Mouse (Mus musculus): ENCODE results near the gene Wwox. TPM values are rescaled to one million over a fixed set of nuclear protein-coding genes. Genes with fewer than 3 reads are reported as not detected.

Wwox gene
- polyA plus RNA-seq, 1 experiment from 2014 or later = 8.9 TPM

DNA sequence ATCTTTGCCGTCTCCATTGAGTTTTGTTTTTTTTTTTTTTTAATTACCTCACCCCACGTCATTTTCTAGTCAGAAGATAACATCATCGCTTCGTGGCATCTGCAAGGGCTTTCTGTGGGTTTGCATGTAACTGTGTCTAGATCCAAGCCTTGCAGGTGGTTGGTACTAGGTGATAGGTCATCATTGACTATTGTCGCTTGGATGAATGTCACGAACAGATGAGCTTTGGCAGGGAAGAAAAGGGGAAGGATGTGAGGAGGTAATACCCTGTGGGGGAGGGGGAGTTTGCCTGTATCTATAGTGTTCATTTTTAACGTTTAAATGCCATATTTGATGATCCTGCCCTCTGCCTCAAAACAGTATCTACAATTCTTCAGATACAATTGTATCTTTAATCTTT is 223.6 kb downstream of the Wwox start:
- no peak for ATAC-seq
- Histone ChIP-seq H3K4me1 (ENCODE audit: control insufficient read depth, insufficient read depth, low read length) (no peaks in the 10 kb centered on the region), H3K4me3 (ENCODE audit: low read depth, low read length) (no peak overlapping the region), H3K36me3 (ENCODE audit: control insufficient read depth, insufficient read depth, low read length) (no peaks in the 10 kb centered on the region), H3K4me2 (ENCODE audit: low read length) (no peak overlapping the region), H3K27ac (ENCODE audit: low read depth, low read length) (no peak overlapping the region), H3K9me3 (replicated peaks; ENCODE audit: control insufficient read depth, low read length) (no peaks in the 10 kb centered on the region), H3K9ac (ENCODE audit: low read length) (no peak overlapping the region), H3K27me3 (replicated peaks; ENCODE audit: control insufficient read depth, insufficient read depth, low read length) (no peaks in the 10 kb centered on the region)
- DNase-seq (ENCODE audit: low spot score) = no peak
- WGBS = 85% methylated on average over 7 of the region's 7 CpGs

- no peaks in the 10 kb centered on the region for H3K4me1 ChIP-seq (ENCODE audit: control insufficient read depth, insufficient read depth, low read length)
- no peak overlapping the region for H3K27ac ChIP-seq (ENCODE audit: low read depth, low read length)
- no peaks in the 10 kb centered on the region for H3K36me3 ChIP-seq (ENCODE audit: control insufficient read depth, insufficient read depth, low read length)
- no peaks in the 10 kb centered on the region for H3K9me3 ChIP-seq (replicated peaks; ENCODE audit: control insufficient read depth, low read length)
- no peak overlapping the region for H3K4me2 ChIP-seq (ENCODE audit: low read length)
- no peak overlapping the region for H3K4me3 ChIP-seq (ENCODE audit: low read depth, low read length)
- H3K9ac ChIP-seq (ENCODE audit: low read length) = no peak overlapping the region
- WGBS = 68% methylated on average over 6 of the region's 6 CpGs
- ATAC-seq (no peak), DNase-seq (ENCODE audit: low spot score) (no peak)
- no peaks in the 10 kb centered on the region for H3K27me3 ChIP-seq (replicated peaks; ENCODE audit: control insufficient read depth, insufficient read depth, low read length)
Observed at GRCm38 (mm10) chr8:114665521-114665920, 226.1 kb downstream of the Wwox start.

DNA sequence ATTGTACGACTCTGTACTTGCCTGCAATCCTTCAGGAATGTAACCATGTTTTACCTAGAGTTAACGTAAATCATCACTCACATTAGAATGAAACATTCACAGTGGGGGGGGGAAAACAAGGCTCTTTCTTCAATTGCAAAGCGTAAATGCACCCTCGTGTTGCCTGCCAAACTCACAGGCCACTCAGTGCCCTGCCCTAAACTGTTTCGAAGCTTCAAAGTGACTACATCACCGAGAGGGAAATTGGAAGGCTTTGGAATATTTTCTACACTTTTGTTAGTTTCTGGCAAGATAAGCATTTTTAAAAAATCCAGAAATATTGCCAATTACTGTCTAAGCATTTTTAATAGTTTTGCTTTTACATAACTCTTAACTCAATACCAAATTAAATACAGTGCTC is 231.3 kb downstream of the Wwox start:
- no peak overlapping the region for H3K4me2 ChIP-seq (ENCODE audit: low read length)
- no peak for ATAC-seq
- no peak overlapping the region for H3K27ac ChIP-seq (ENCODE audit: low read depth, low read length)
- H3K9me3 ChIP-seq (replicated peaks; ENCODE audit: control insufficient read depth, low read length) = no peaks in the 10 kb centered on the region
- no peak overlapping the region for H3K4me3 ChIP-seq (ENCODE audit: low read depth, low read length)
- H3K9ac ChIP-seq (ENCODE audit: low read length) = no peak overlapping the region
- H3K4me1 ChIP-seq (ENCODE audit: control insufficient read depth, insufficient read depth, low read length) = no peaks in the 10 kb centered on the region
- no peak for DNase-seq (ENCODE audit: low spot score)
- H3K36me3 ChIP-seq (ENCODE audit: control insufficient read depth, insufficient read depth, low read length) = no peaks in the 10 kb centered on the region
- no peaks in the 10 kb centered on the region for H3K27me3 ChIP-seq (replicated peaks; ENCODE audit: control insufficient read depth, insufficient read depth, low read length)
- WGBS = 65% methylated on average over 6 of the region's 6 CpGs

GRCm38 (mm10) chr8:114671237-114671674 is 231.8 kb downstream of the Wwox start:
- no peak overlapping the region for H3K4me3 ChIP-seq (ENCODE audit: low read depth, low read length)
- 66% methylated on average over 9 of the region's 9 CpGs for WGBS
- H3K36me3 ChIP-seq (ENCODE audit: control insufficient read depth, insufficient read depth, low read length) = no peaks in the 10 kb centered on the region
- H3K9ac ChIP-seq (ENCODE audit: low read length) = no peak overlapping the region
- no peak overlapping the region for H3K4me2 ChIP-seq (ENCODE audit: low read length)
- H3K4me1 ChIP-seq (ENCODE audit: control insufficient read depth, insufficient read depth, low read length) = no peaks in the 10 kb centered on the region
- H3K9me3 ChIP-seq (replicated peaks; ENCODE audit: control insufficient read depth, low read length) = no peaks in the 10 kb centered on the region
- H3K27me3 ChIP-seq (replicated peaks; ENCODE audit: control insufficient read depth, insufficient read depth, low read length) = no peaks in the 10 kb centered on the region
- no peak overlapping the region for H3K27ac ChIP-seq (ENCODE audit: low read depth, low read length)
- DNase-seq (ENCODE audit: low spot score) (peak; percentile 36), ATAC-seq (no peak)

GRCm38 (mm10) chr8:114673416-114673815 is 234.0 kb downstream of the Wwox start:
- no peak overlapping the region for H3K27ac ChIP-seq (ENCODE audit: low read depth, low read length)
- DNase-seq (ENCODE audit: low spot score) = no peak
- no peak overlapping the region for H3K4me2 ChIP-seq (ENCODE audit: low read length)
- no peaks in the 10 kb centered on the region for H3K4me1 ChIP-seq (ENCODE audit: control insufficient read depth, insufficient read depth, low read length)
- no peak for ATAC-seq
- no peaks in the 10 kb centered on the region for H3K36me3 ChIP-seq (ENCODE audit: control insufficient read depth, insufficient read depth, low read length)
- H3K4me3 ChIP-seq (ENCODE audit: low read depth, low read length) = no peak overlapping the region
- H3K9ac ChIP-seq (ENCODE audit: low read length) = no peak overlapping the region
- no peaks in the 10 kb centered on the region for H3K9me3 ChIP-seq (replicated peaks; ENCODE audit: control insufficient read depth, low read length)
- H3K27me3 ChIP-seq (replicated peaks; ENCODE audit: control insufficient read depth, insufficient read depth, low read length) = no peaks in the 10 kb centered on the region
- 90% methylated on average over 3 of the region's 3 CpGs for WGBS

- no peaks in the 10 kb centered on the region for H3K4me1 ChIP-seq (ENCODE audit: control insufficient read depth, insufficient read depth, low read length)
- no peaks in the 10 kb centered on the region for H3K9me3 ChIP-seq (replicated peaks; ENCODE audit: control insufficient read depth, low read length)
- no peaks in the 10 kb centered on the region for H3K36me3 ChIP-seq (ENCODE audit: control insufficient read depth, insufficient read depth, low read length)
- H3K4me2 ChIP-seq (ENCODE audit: low read length) = no peak overlapping the region
- WGBS = 90% methylated on average over 7 of the region's 7 CpGs
- no peaks in the 10 kb centered on the region for H3K27me3 ChIP-seq (replicated peaks; ENCODE audit: control insufficient read depth, insufficient read depth, low read length)
- ATAC-seq = no peak
- no peak overlapping the region for H3K4me3 ChIP-seq (ENCODE audit: low read depth, low read length)
- no peak overlapping the region for H3K27ac ChIP-seq (ENCODE audit: low read depth, low read length)
- no peak for DNase-seq (ENCODE audit: low spot score)
- no peak overlapping the region for H3K9ac ChIP-seq (ENCODE audit: low read length)
Observed at GRCm38 (mm10) chr8:114675151-114675550, 235.7 kb downstream of the Wwox start.

DNA sequence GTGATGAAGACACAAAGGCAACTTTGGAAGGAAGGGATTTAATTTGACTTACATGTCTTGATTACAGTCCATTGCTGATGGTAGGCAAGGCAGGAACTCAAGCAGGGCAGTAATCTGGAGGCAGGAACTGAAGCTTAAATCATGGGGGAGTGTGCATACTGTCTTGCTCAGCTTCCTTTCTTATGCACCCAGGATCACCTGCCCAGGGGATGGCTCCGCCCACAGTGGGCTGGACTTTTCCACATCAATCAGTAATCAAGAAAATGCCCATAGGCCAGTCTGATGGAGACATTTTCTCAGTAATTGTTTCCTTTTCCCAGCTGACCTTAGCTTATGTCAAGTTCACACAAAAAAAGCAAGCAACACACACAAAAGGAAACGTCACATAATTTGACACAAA is 237.5 kb downstream of the Wwox start:
- H3K9ac ChIP-seq (ENCODE audit: low read length) = no peak overlapping the region
- H3K36me3 ChIP-seq (ENCODE audit: control insufficient read depth, insufficient read depth, low read length) = no peaks in the 10 kb centered on the region
- no peaks in the 10 kb centered on the region for H3K27me3 ChIP-seq (replicated peaks; ENCODE audit: control insufficient read depth, insufficient read depth, low read length)
- ATAC-seq (no peak), DNase-seq (ENCODE audit: low spot score) (no peak)
- no peak overlapping the region for H3K27ac ChIP-seq (ENCODE audit: low read depth, low read length)
- no peak overlapping the region for H3K4me2 ChIP-seq (ENCODE audit: low read length)
- no peak overlapping the region for H3K4me3 ChIP-seq (ENCODE audit: low read depth, low read length)
- no peaks in the 10 kb centered on the region for H3K9me3 ChIP-seq (replicated peaks; ENCODE audit: control insufficient read depth, low read length)
- no peaks in the 10 kb centered on the region for H3K4me1 ChIP-seq (ENCODE audit: control insufficient read depth, insufficient read depth, low read length)
- WGBS = 82% methylated on average over 2 of the region's 2 CpGs

DNA sequence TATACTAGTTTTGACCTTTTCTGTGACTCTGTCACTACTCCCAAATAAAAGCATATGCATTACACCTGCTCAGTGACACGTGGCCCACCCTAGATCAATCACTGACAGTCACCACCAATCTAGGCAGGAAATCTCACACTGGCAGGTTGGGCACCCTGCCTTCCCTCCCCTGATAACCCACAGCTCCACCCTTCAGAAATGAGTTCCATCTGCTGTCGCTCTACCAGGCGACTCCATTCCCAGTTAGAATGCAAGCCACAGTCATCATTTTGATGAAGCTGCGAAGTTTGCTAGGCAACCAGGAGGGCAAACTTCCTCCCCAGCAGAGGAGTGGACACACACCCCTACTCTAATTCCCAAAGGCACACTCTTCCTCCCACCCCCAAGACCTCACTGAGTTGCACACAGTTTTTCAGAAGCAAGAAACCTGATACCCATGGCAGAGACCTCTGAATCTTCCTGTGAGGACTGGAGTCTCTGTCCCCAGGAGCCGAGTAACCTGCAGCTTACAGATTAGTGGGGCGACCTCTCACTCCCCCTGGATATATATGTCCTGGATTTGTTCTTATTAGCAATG is 238.2 kb downstream of the Wwox start:
- no peak for DNase-seq (ENCODE audit: low spot score)
- no peak overlapping the region for H3K4me2 ChIP-seq (ENCODE audit: low read length)
- no peaks in the 10 kb centered on the region for H3K36me3 ChIP-seq (ENCODE audit: control insufficient read depth, insufficient read depth, low read length)
- no peak for ATAC-seq
- no peak overlapping the region for H3K27ac ChIP-seq (ENCODE audit: low read depth, low read length)
- H3K4me1 ChIP-seq (ENCODE audit: control insufficient read depth, insufficient read depth, low read length) = no peaks in the 10 kb centered on the region
- no peaks in the 10 kb centered on the region for H3K9me3 ChIP-seq (replicated peaks; ENCODE audit: control insufficient read depth, low read length)
- H3K4me3 ChIP-seq (ENCODE audit: low read depth, low read length) = no peak overlapping the region
- no peak overlapping the region for H3K9ac ChIP-seq (ENCODE audit: low read length)
- 72% methylated on average over 6 of the region's 6 CpGs for WGBS
- H3K27me3 ChIP-seq (replicated peaks; ENCODE audit: control insufficient read depth, insufficient read depth, low read length) = no peaks in the 10 kb centered on the region

GRCm38 (mm10) chr8:114679386-114680098 is 240.1 kb downstream of the Wwox start:
- Histone ChIP-seq H3K36me3 (ENCODE audit: control insufficient read depth, insufficient read depth, low read length) (no peaks in the 10 kb centered on the region), H3K9ac (ENCODE audit: low read length) (no peak overlapping the region), H3K4me2 (ENCODE audit: low read length) (no peak overlapping the region), H3K4me3 (ENCODE audit: low read depth, low read length) (no peak overlapping the region), H3K9me3 (replicated peaks; ENCODE audit: control insufficient read depth, low read length) (no peaks in the 10 kb centered on the region), H3K4me1 (ENCODE audit: control insufficient read depth, insufficient read depth, low read length) (no peaks in the 10 kb centered on the region), H3K27me3 (replicated peaks; ENCODE audit: control insufficient read depth, insufficient read depth, low read length) (no peaks in the 10 kb centered on the region), H3K27ac (ENCODE audit: low read depth, low read length) (no peak overlapping the region)
- no peak for ATAC-seq
- 90% methylated on average over 14 of the region's 14 CpGs for WGBS
- DNase-seq (ENCODE audit: low spot score) = no peak
